Mouse (Mus musculus): Measurements from ENCODE around the gene Gm10300.

DNA sequence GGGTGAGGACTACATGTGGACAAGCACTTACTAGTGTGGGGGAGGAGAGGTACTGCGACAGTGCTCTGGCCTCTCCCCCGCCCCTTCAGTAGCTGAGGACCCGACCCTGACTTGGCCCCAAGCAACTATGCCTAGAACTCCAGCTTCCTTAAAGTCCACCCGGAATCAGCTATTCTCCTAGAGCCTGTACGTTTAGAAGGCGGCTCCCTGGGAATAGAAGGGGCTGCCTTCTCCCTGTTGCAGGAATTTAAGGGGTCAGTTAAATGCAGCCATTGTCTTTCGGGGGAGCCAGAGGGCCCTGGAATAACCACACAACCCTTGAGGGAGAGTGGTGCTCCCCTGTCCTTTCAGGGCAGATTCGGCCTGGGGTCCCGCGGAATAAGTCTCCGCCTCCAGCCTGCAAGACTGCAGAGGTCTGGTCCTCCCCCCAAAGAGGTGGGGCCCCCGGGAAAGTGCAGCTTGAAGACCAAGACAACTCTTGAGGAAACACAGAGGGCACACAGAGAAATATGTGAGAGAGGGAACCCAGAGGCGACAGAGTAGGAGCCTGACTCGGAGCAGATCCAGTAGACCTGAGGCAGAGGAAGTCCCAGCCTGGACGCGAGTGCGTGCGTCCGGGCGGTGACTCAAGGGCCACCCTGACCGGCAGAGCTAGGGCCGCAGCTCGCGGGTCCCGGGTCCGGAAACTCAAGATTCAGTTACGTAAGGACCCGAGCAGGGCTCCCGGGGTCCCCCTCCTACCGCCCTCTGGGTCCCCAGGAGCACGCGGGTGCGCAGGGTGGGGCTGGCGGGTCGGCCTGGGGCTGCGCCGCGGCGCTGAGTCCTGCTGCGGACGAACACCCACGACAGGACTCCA, at the start of gene Gm10300:
- no peak for TF ChIP-seq CHD1 (IDR thresholded peaks at IDR 0.05; ENCODE audit: low read depth, low read length)
- no peak for TF ChIP-seq CTCF (conservative IDR thresholded peaks at IDR 0.05 in 1 of 2, IDR thresholded peaks at IDR 0.05 in 1 of 2; ENCODE audit: low read depth in 2 of 2, low read length in 2 of 2)
- TF ChIP-seq UBTF (IDR thresholded peaks at IDR 0.05; ENCODE audit: low read depth, low read length): 0 out of 2 replicates have a peak, but pooled peaks have one; percentile 31
- TF ChIP-seq POLR2A (IDR thresholded peaks at IDR 0.05; ENCODE audit: low read depth, low read length): no peak
- TF ChIP-seq SIN3A (IDR thresholded peaks at IDR 0.05; ENCODE audit: low read length): no peak
- TF ChIP-seq PAX5 (IDR thresholded peaks at IDR 0.05; ENCODE audit: low read length): no peak
- TF ChIP-seq RAD21 (IDR thresholded peaks at IDR 0.05; ENCODE audit: low read depth, low read length): no peak
- TF ChIP-seq JUN (IDR thresholded peaks at IDR 0.05; ENCODE audit: insufficient read depth, low read depth, low read length): no peak
- no peak for TF ChIP-seq MYC (IDR thresholded peaks at IDR 0.05; ENCODE audit: low read depth, low read length)
- no peak for TF ChIP-seq USF1 (IDR thresholded peaks at IDR 0.05; ENCODE audit: low read depth, low read length)
- 0 out of 2 replicates have a peak, but pooled peaks have one; percentile 17 for TF ChIP-seq NRF1 (IDR thresholded peaks at IDR 0.05; ENCODE audit: low read depth, low read length)
- TF ChIP-seq ZC3H11A (IDR thresholded peaks at IDR 0.05; ENCODE audit: low read depth, low read length): no peak
- TF ChIP-seq JUND (conservative IDR thresholded peaks at IDR 0.05; ENCODE audit: low read depth, low read length): no peak

Measured in CH12.LX (cell line).